In genomic region chr13:12542006-12542981, GRCm38 (mm10) we compare ENCODE assay signal across 7 mouse cellular contexts. TPM values are rescaled to one million over a fixed set of nuclear protein-coding genes. Genes with fewer than 3 reads are reported as not detected.
DNase-seq lines count a peak whose midpoint lies in the region; ATAC-seq and TF ChIP-seq lines count a peak whose summit lies in the region.

No protein-coding gene starts in this region.

- H3K9ac ChIP-seq in ES-E14 (ENCODE audit: insufficient read depth, low read depth, low read length, poor library complexity, severe bottlenecking) = no peak overlapping the region
- H3K9ac ChIP-seq in forebrain, embryonic 14.5 days (ENCODE audit: low read length) = no peak overlapping the region

- H3K9me3 ChIP-seq in ES-E14 (ENCODE audit: control insufficient read depth, insufficient read depth, low read depth, low read length) = no peaks in the 10 kb centered on the region
- H3K9me3 ChIP-seq in forebrain, embryonic 14.5 days (replicated peaks; ENCODE audit: control insufficient read depth, low read length) = no peaks in the 10 kb centered on the region
- no peaks in the 10 kb centered on the region for H3K9me3 ChIP-seq in hindbrain, embryonic 10.5 days

- WGBS in forebrain, embryonic 14.5 days = 10% methylated on average over 23 of the region's 23 CpGs
- 15% methylated on average over 23 of the region's 23 CpGs for WGBS in hindbrain, embryonic 10.5 days

- intact Hi-C loops in left cerebral cortex, postnatal 4 days (cut with DNase I) = loop anchor here (10.0 kb wide), 1 partner anchor 57 kb away; no protein-coding TSS in a partner anchor

- H3K4me1 ChIP-seq in ES-E14 (ENCODE audit: control insufficient read depth in 2 of 2, insufficient read depth in 2 of 2, low read length in 2 of 2, poor library complexity in 1 of 2) = peaks cover 0 to 3% of the 10 kb centered on the region in 2 experiments; a peak in 1 of 4 replicates
- H3K4me1 ChIP-seq in forebrain, embryonic 14.5 days (ENCODE audit: control insufficient read depth, insufficient read depth, low read length) = peaks cover 8% of the 10 kb centered on the region
- peaks cover 12% of the 10 kb centered on the region for H3K4me1 ChIP-seq in hindbrain, embryonic 10.5 days (replicated peaks)

- peak; percentile 56 for ATAC-seq in forebrain, embryonic 14.5 days

- H3K27ac ChIP-seq in ES-E14 (ENCODE audit: insufficient read depth, low read depth, low read length, poor library complexity, severe bottlenecking) = no peak overlapping the region
- H3K27ac ChIP-seq in forebrain, embryonic 14.5 days (ENCODE audit: low read depth, low read length) = no peak overlapping the region
- no peak overlapping the region for H3K27ac ChIP-seq in hindbrain, embryonic 10.5 days

- H3K36me3 ChIP-seq in ES-E14 (ENCODE audit: control insufficient read depth, insufficient read depth, low read length, poor library complexity, severe bottlenecking) = no peaks in the 10 kb centered on the region
- H3K36me3 ChIP-seq in forebrain, embryonic 14.5 days (ENCODE audit: control insufficient read depth, insufficient read depth, low read length) = no peaks in the 10 kb centered on the region
- no peaks in the 10 kb centered on the region for H3K36me3 ChIP-seq in hindbrain, embryonic 10.5 days

- in situ Hi-C loops in ES-E14 (cut with MboI; ENCODE audit: low sequenced_read_pairs in 2 of 2, unreplicated experiment in 2 of 2) = no loop called here

- H3K4me3 ChIP-seq in ES-E14 (ENCODE audit: insufficient read depth in 1 of 2, low read depth in 1 of 2, low read length in 2 of 2, poor library complexity in 1 of 2, severe bottlenecking in 1 of 2) = no peak overlapping the region
- H3K4me3 ChIP-seq in forebrain, embryonic 14.5 days (ENCODE audit: low read depth, low read length) = no peak overlapping the region
- peak overlapping the region; percentile 24 for H3K4me3 ChIP-seq in hindbrain, embryonic 10.5 days

- peak; percentile 71 for DNase-seq in ES-E14 (ENCODE audit: low read depth, low spot score)
- peak; percentile 76 for DNase-seq in adrenal gland, adult 8-10 months
- DNase-seq in forebrain, embryonic 14.5 days (ENCODE audit: low spot score) = peak; percentile 33
- DNase-seq in hindbrain, embryonic 10.5 days (ENCODE audit: low spot score) = peak; percentile 68
- peak; percentile 43 for DNase-seq in left cerebral cortex, postnatal 4 days
- peak; percentile 83 for DNase-seq in mesoderm, embryonic 11.5 days (ENCODE audit: low read depth, low spot score)
- peak; percentile 63 to 73 for DNase-seq in spleen, postnatal 4 days (ENCODE audit: low spot score in 2 of 2)

- H3K4me2 ChIP-seq in forebrain, embryonic 14.5 days (ENCODE audit: low read length) = peak overlapping the region; percentile 20

- H3K27me3 ChIP-seq in forebrain, embryonic 14.5 days (replicated peaks; ENCODE audit: control insufficient read depth, insufficient read depth, low read length) = no peaks in the 10 kb centered on the region; the same call in 1 of the 2 replicates
- H3K27me3 ChIP-seq in hindbrain, embryonic 10.5 days (ENCODE audit: insufficient read depth, poor library complexity, severe bottlenecking) = no peaks in the 10 kb centered on the region

TF ChIP-seq in ES-E14, 5 proteins besides CTCF, POLR2A, EP300 and RAD21:
- TF ChIP-seq CHD2 (IDR thresholded peaks at IDR 0.05; ENCODE audit: low read depth, low read length) = no peak
- TF ChIP-seq ZC3H11A (IDR thresholded peaks at IDR 0.05; ENCODE audit: borderline replicate concordance, low read depth, low read length) = no peak
- TF ChIP-seq MAFK (IDR thresholded peaks at IDR 0.05; ENCODE audit: insufficient read depth, low read depth, low read length) = 0 out of 2 replicates have a peak, but pooled peaks have one; percentile 9
- no peak for TF ChIP-seq HCFC1 (IDR thresholded peaks at IDR 0.05; ENCODE audit: borderline replicate concordance, insufficient read depth, low read length)

RNA-seq across cellular contexts. Expression of gene Edaradd, which starts 22.1 kb away (rescaled TPM):
- 0.31 and 0.37 TPM in 2 replicates for total RNA-seq in ES-E14 (2012; rRNA removed)
- under 1 TPM; 0.06 to 0.24 (median 0.08) TPM for total RNA-seq in adrenal gland, adult 8-10 months (2022)
- polyA plus RNA-seq in forebrain, embryonic 14.5 days (2014; fragmentation: Nextera tagmentation; extraction: Ambion mirVana) = 1.0 and 1.5 TPM in 2 replicates
- polyA plus RNA-seq in hindbrain, embryonic 10.5 days (2016; fragmentation: Nextera tagmentation; extraction: Ambion mirVana) = 1.1 TPM in 2 replicates
- 1 to 10 TPM; 2.6 to 3.4 TPM for total RNA-seq in left cerebral cortex, postnatal 4 days (2021)

RNA-seq across cellular contexts. Expression of gene Ero1lb, which starts 23.4 kb away (rescaled TPM):
- 3.7 and 4.2 TPM in 2 replicates for total RNA-seq in ES-E14 (2012; rRNA removed)
- total RNA-seq in adrenal gland, adult 8-10 months (2022) = 10 to 100 TPM; 17.7 to 24.2 (median 21.4) TPM
- 10.4 and 11.7 TPM in 2 replicates for polyA plus RNA-seq in forebrain, embryonic 14.5 days (2014; fragmentation: Nextera tagmentation; extraction: Ambion mirVana)
- polyA plus RNA-seq in hindbrain, embryonic 10.5 days (2016; fragmentation: Nextera tagmentation; extraction: Ambion mirVana) = 7.8 and 10.7 TPM in 2 replicates
- total RNA-seq in left cerebral cortex, postnatal 4 days (2021) = 1 to 10 TPM; 5.4 to 6.3 TPM

Comparison
In these comparisons a context has a peak if more than half of its experiments do, and no peak if none do; other contexts are left out.
1. DNase-seq: peak in every context shown above with its lines; median percentile 83 in mesoderm, embryonic 11.5 days; 76 in adrenal gland, adult 8-10 months; 71 in ES-E14; 68 in hindbrain, embryonic 10.5 days; 68 in spleen, postnatal 4 days; 43 in left cerebral cortex, postnatal 4 days; 33 in forebrain, embryonic 14.5 days.